Mouse (Mus musculus) cerebellum, adult 2 months (tissue): ENCODE data around the gene Itgav. TPM values are rescaled to one million over a fixed set of nuclear protein-coding genes. Genes with fewer than 3 reads are reported as not detected.
A peak's percentile ranks its signal among the peaks of the same experiment; 100 is the strongest.

ENCODE experiments used
- DNase-seq, 2 experiments: peaks; one replicate each; pipeline ENCODE4 v3.0.0; 2021
- H3K27ac ChIP-seq: fragments of 200-500 bp; 2 replicates; pipeline ENCODE4 v1.5.1; 2012; ENCODE audit warnings: low read length, control low read depth, inconsistent platforms; ENCODE audit not compliant: insufficient read depth
- H3K27me3 ChIP-seq: fragments of 200-500 bp; 2 replicates; pipeline ENCODE4 v1.6.1; 2012; ENCODE audit warnings: inconsistent platforms, mild to moderate bottlenecking, low read length, moderate library complexity; ENCODE audit not compliant: control insufficient read depth, insufficient read depth
- H3K4me1 ChIP-seq: fragments of 200-500 bp; 2 replicates; pipeline ENCODE4 v1.6.1; 2011; ENCODE audit warnings: low read length; ENCODE audit not compliant: control insufficient read depth, insufficient read depth
- H3K4me3 ChIP-seq: fragments of 200-500 bp; replicated peaks from 2 replicates; pipeline ENCODE3; 2011; ENCODE audit warnings: mild to moderate bottlenecking, low read depth, low read length, control low read depth; ENCODE audit not compliant: insufficient read depth
- CTCF ChIP-seq: fragments of 200-500 bp; IDR thresholded peaks from 2 replicates; pipeline ENCODE4 v1.5.1; 2011; ENCODE audit warnings: low read depth, mild to moderate bottlenecking, control low read depth, low read length, moderate library complexity, borderline replicate concordance; ENCODE audit not compliant: insufficient read depth
- POLR2A ChIP-seq: fragments of 200-500 bp; IDR thresholded peaks from 2 replicates; pipeline ENCODE4 v1.6.1; 2011; ENCODE audit warnings: low read length, control low read depth, borderline replicate concordance; ENCODE audit not compliant: insufficient read depth
- WGBS: fragments of 180-500 bp; shearing (Covaris S2); methylation state at CpG from one replicate; pipeline ENCODE4 v1.1.7; 2018; 5-methylcytosine and 5-hydroxymethylcytosine counted together
- polyA plus RNA-seq: library from polyadenylated mRNA; depleted of rRNA; stranded (reverse); fragments of >200 nt; gene quantifications from 2 replicates; pipeline ENCODE4 v1.2.3, GENCODE M21; 2012

Itgav gene
- polyA plus RNA-seq, 1 experiment, result 43.2 TPM

- peaks cover 8% of the 10 kb centered on the region; the same call in 1 of the 2 replicates for H3K4me1 ChIP-seq
- H3K27me3 ChIP-seq, result no peaks in the 10 kb centered on the region
- TF ChIP-seq CTCF, result no peak
- no peak for TF ChIP-seq POLR2A
- WGBS, result 14% methylated on average over 11 of the region's 11 CpGs
- H3K27ac ChIP-seq, result no peak overlapping the region
- H3K4me3 ChIP-seq, result peak overlapping the region; percentile 45
- DNase-seq, result peak; percentile 32 to 49
Observed at GRCm38 (mm10) chr2:83759216-83759648, 35.0 kb downstream of the Itgav start.

GRCm38 (mm10) chr2:83759667-83760066 lies 35.5 kb downstream of the Itgav start:
- Histone ChIP-seq H3K27me3 (no peaks in the 10 kb centered on the region), H3K27ac (no peak overlapping the region)

GRCm38 (mm10) chr2:83760112-83760511 lies 35.9 kb downstream of the Itgav start:
- WGBS, result 69% methylated on average over 1 of the region's 1 CpGs
- no peak overlapping the region for H3K27ac ChIP-seq
- no peak overlapping the region for H3K4me3 ChIP-seq
- no peaks in the 10 kb centered on the region for H3K27me3 ChIP-seq
- TF ChIP-seq POLR2A (no peak), CTCF (no peak)
- peaks cover 8% of the 10 kb centered on the region; the same call in 1 of the 2 replicates for H3K4me1 ChIP-seq
- no peak for DNase-seq

More at GRCm38 (mm10) chr2:83759667-83760066, 35.5 kb downstream of the Itgav start:
- H3K4me3 ChIP-seq, result no peak overlapping the region
- DNase-seq, result peak in 1 of 2 experiments; percentile 17
- peaks cover 8% of the 10 kb centered on the region; the same call in 1 of the 2 replicates for H3K4me1 ChIP-seq
- TF ChIP-seq POLR2A (no peak), CTCF (no peak)
- WGBS, result 72% methylated on average over 5 of the region's 5 CpGs

- TF ChIP-seq CTCF (no peak), POLR2A (no peak)
Observed at GRCm38 (mm10) chr2:83761506-83761905, 37.3 kb downstream of the Itgav start.

GRCm38 (mm10) chr2:83762106-83762855 lies 38.1 kb downstream of the Itgav start:
- DNase-seq, result peak; percentile 36
- 0 out of 2 replicates have a peak, but pooled peaks have one; percentile 12 for TF ChIP-seq CTCF
- no peak for TF ChIP-seq POLR2A
- Histone ChIP-seq H3K27ac (no peak overlapping the region), H3K27me3 (no peaks in the 10 kb centered on the region), H3K4me3 (no peak overlapping the region), H3K4me1 (peaks cover 8% of the 10 kb centered on the region; the same call in 1 of the 2 replicates)
- 28% methylated on average over 7 of the region's 7 CpGs for WGBS

More at GRCm38 (mm10) chr2:83761506-83761905, 37.3 kb downstream of the Itgav start:
- no peak overlapping the region for H3K27ac ChIP-seq
- 4% methylated on average over 2 of the region's 2 CpGs for WGBS
- DNase-seq, result peak; percentile 53 to 76
- H3K4me3 ChIP-seq, result no peak overlapping the region
- no peaks in the 10 kb centered on the region for H3K27me3 ChIP-seq
- peaks cover 8% of the 10 kb centered on the region; the same call in 1 of the 2 replicates for H3K4me1 ChIP-seq

- WGBS, result 89% methylated on average over 6 of the region's 6 CpGs
Observed at GRCm38 (mm10) chr2:83766058-83766457, 41.9 kb downstream of the Itgav start.

GRCm38 (mm10) chr2:83766878-83767277 lies 42.7 kb downstream of the Itgav start:
- WGBS, result 86% methylated on average over 1 of the region's 1 CpGs

More at GRCm38 (mm10) chr2:83766058-83766457, 41.9 kb downstream of the Itgav start:
- DNase-seq, result no peak
- Histone ChIP-seq H3K4me3 (no peak overlapping the region), H3K27me3 (no peaks in the 10 kb centered on the region), H3K27ac (no peak overlapping the region), H3K4me1 (peaks cover 6% of the 10 kb centered on the region; the same call in 1 of the 2 replicates)
- TF ChIP-seq CTCF (no peak), POLR2A (no peak)

More at GRCm38 (mm10) chr2:83766878-83767277, 42.7 kb downstream of the Itgav start:
- Histone ChIP-seq H3K27me3 (no peaks in the 10 kb centered on the region), H3K4me3 (no peak overlapping the region), H3K4me1 (peaks cover 6% of the 10 kb centered on the region; the same call in 1 of the 2 replicates), H3K27ac (no peak overlapping the region)
- DNase-seq, result no peak
- TF ChIP-seq POLR2A (no peak), CTCF (no peak)
